Mouse (Mus musculus): ENCODE results near the gene Ppp6r3. TPM values are rescaled to one million over a fixed set of nuclear protein-coding genes. Genes with fewer than 3 reads are reported as not detected.

Gene Ppp6r3
- total RNA-seq, 1 experiment, result 104 TPM

DNA sequence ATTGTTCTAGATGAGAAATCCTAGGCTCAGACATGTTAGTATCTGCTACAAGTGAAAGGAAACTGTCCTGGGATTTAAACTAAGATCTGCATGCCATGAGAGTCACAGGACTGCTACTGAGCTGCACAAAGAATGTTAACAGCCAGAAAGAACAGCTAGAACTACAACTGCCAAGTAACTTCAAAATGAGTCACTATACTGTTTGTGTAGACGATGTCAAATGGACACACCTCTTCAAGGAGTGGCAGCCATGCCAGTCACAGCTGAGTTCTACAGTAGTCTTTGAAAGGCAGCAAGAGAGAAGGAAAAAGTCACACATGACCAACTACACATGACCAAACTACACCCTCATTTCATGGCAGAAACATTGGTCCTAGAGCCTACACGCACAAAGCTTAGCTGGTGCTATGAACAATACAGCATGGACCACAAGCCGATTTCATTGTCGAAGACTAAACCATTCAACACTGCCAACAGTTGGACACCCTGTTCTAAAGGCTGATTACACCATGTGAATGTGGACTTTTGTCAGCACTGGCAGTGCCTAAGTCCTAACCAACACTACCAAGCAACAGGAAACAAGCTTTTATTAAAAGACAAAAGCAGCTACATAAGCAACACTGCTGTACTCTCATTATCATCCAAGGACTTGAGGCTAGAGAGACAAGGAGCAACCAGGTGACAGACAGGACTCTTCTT lies 55.9 kb downstream of the Ppp6r3 start:
- H3K4me3 ChIP-seq (ENCODE audit: insufficient read depth in 1 of 2, low read depth in 1 of 2, low read length in 2 of 2, poor library complexity in 1 of 2, severe bottlenecking in 1 of 2), result no peak overlapping the region
- H3K36me3 ChIP-seq (ENCODE audit: control insufficient read depth, insufficient read depth, low read length, poor library complexity, severe bottlenecking), result peaks cover 9% of the 10 kb centered on the region
- H3K9ac ChIP-seq (ENCODE audit: insufficient read depth, low read depth, low read length, poor library complexity, severe bottlenecking), result no peak overlapping the region
- H3K4me1 ChIP-seq (ENCODE audit: control insufficient read depth in 2 of 2, insufficient read depth in 2 of 2, low read length in 2 of 2, poor library complexity in 1 of 2), result no peaks in the 10 kb centered on the region
- H3K9me3 ChIP-seq (ENCODE audit: control insufficient read depth, insufficient read depth, low read depth, low read length), result no peaks in the 10 kb centered on the region
- no peak for DNase-seq (ENCODE audit: low read depth, low spot score)
- no peak overlapping the region for H3K27ac ChIP-seq (ENCODE audit: insufficient read depth, low read depth, low read length, poor library complexity, severe bottlenecking)
- TF ChIP-seq ZNF384 (IDR thresholded peaks at IDR 0.05; ENCODE audit: low read depth, low read length), result no peak
- no peak for TF ChIP-seq CHD2 (IDR thresholded peaks at IDR 0.05; ENCODE audit: low read depth, low read length)
- TF ChIP-seq ZC3H11A (IDR thresholded peaks at IDR 0.05; ENCODE audit: borderline replicate concordance, low read depth, low read length), result no peak
- no peak for TF ChIP-seq MAFK (IDR thresholded peaks at IDR 0.05; ENCODE audit: insufficient read depth, low read depth, low read length)
- no peak for TF ChIP-seq HCFC1 (IDR thresholded peaks at IDR 0.05; ENCODE audit: borderline replicate concordance, insufficient read depth, low read length)
- in situ Hi-C loops (cut with MboI; ENCODE audit: low sequenced_read_pairs in 2 of 2, unreplicated experiment in 2 of 2), result no loop called here

DNA sequence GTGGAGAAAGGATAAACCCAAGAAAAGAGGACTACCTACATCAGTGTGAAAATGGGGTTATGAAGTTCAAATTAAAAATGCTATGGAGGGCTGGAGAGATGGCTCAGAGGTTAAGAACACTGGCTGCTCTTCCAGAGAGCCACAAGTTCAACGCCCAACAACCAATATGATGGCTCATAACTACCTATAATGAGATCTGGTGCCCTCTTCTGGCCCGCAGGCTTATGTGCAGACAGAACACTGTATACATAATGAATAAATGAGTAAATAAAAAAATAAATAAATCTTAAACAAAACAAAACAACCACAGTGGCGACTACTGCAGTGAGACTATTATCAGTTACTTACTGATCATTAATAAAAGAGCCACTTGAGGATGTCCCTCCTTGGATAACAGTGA lies 78.3 kb downstream of the Ppp6r3 start:
- Histone ChIP-seq H3K9ac (ENCODE audit: insufficient read depth, low read depth, low read length, poor library complexity, severe bottlenecking) (no peak overlapping the region), H3K27ac (ENCODE audit: insufficient read depth, low read depth, low read length, poor library complexity, severe bottlenecking) (no peak overlapping the region), H3K4me3 (ENCODE audit: insufficient read depth in 1 of 2, low read depth in 1 of 2, low read length in 2 of 2, poor library complexity in 1 of 2, severe bottlenecking in 1 of 2) (no peak overlapping the region), H3K36me3 (ENCODE audit: control insufficient read depth, insufficient read depth, low read length, poor library complexity, severe bottlenecking) (peaks cover 12% of the 10 kb centered on the region), H3K4me1 (ENCODE audit: control insufficient read depth in 2 of 2, insufficient read depth in 2 of 2, low read length in 2 of 2, poor library complexity in 1 of 2) (no peaks in the 10 kb centered on the region), H3K9me3 (ENCODE audit: control insufficient read depth, insufficient read depth, low read depth, low read length) (no peaks in the 10 kb centered on the region)
- in situ Hi-C loops (cut with MboI; ENCODE audit: low sequenced_read_pairs in 2 of 2, unreplicated experiment in 2 of 2), result no loop called here
- TF ChIP-seq CHD2 (IDR thresholded peaks at IDR 0.05; ENCODE audit: low read depth, low read length), result no peak
- TF ChIP-seq ZNF384 (IDR thresholded peaks at IDR 0.05; ENCODE audit: low read depth, low read length), result no peak
- no peak for TF ChIP-seq ZC3H11A (IDR thresholded peaks at IDR 0.05; ENCODE audit: borderline replicate concordance, low read depth, low read length)
- no peak for DNase-seq (ENCODE audit: low read depth, low spot score)

DNA sequence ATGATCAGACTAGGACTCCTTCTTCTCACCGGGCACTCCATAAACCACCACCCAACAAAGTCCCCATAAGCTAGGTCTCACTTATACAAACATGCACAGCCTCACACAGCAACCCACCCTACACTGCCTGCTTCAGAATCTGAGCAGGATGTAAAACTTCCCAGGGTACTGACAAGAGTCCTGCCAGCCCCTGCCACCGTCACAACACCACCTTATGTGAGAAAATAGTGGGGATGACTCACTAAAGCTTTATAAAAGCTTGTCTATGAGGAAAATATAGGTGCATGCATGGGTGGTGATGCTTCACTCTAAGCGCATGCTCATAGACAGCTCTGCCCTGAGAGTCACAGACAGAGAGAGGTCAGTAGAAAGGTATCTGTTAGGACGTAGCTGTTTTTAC lies 85.7 kb downstream of the Ppp6r3 start:
- in situ Hi-C loops (cut with MboI; ENCODE audit: low sequenced_read_pairs in 2 of 2, unreplicated experiment in 2 of 2), result no loop called here
- DNase-seq (ENCODE audit: low read depth, low spot score), result no peak
- Histone ChIP-seq H3K4me3 (ENCODE audit: insufficient read depth in 1 of 2, low read depth in 1 of 2, low read length in 2 of 2, poor library complexity in 1 of 2, severe bottlenecking in 1 of 2) (no peak overlapping the region), H3K9me3 (ENCODE audit: control insufficient read depth, insufficient read depth, low read depth, low read length) (no peaks in the 10 kb centered on the region), H3K27ac (ENCODE audit: insufficient read depth, low read depth, low read length, poor library complexity, severe bottlenecking) (no peak overlapping the region), H3K36me3 (ENCODE audit: control insufficient read depth, insufficient read depth, low read length, poor library complexity, severe bottlenecking) (peaks cover 19% of the 10 kb centered on the region), H3K4me1 (ENCODE audit: control insufficient read depth in 2 of 2, insufficient read depth in 2 of 2, low read length in 2 of 2, poor library complexity in 1 of 2) (no peaks in the 10 kb centered on the region), H3K9ac (ENCODE audit: insufficient read depth, low read depth, low read length, poor library complexity, severe bottlenecking) (no peak overlapping the region)
- TF ChIP-seq CHD2 (IDR thresholded peaks at IDR 0.05; ENCODE audit: low read depth, low read length), result no peak
- TF ChIP-seq HCFC1 (IDR thresholded peaks at IDR 0.05; ENCODE audit: borderline replicate concordance, insufficient read depth, low read length), result no peak
- TF ChIP-seq MAFK (IDR thresholded peaks at IDR 0.05; ENCODE audit: insufficient read depth, low read depth, low read length), result no peak
- TF ChIP-seq ZNF384 (IDR thresholded peaks at IDR 0.05; ENCODE audit: low read depth, low read length), result no peak
- TF ChIP-seq ZC3H11A (IDR thresholded peaks at IDR 0.05; ENCODE audit: borderline replicate concordance, low read depth, low read length), result no peak

DNA sequence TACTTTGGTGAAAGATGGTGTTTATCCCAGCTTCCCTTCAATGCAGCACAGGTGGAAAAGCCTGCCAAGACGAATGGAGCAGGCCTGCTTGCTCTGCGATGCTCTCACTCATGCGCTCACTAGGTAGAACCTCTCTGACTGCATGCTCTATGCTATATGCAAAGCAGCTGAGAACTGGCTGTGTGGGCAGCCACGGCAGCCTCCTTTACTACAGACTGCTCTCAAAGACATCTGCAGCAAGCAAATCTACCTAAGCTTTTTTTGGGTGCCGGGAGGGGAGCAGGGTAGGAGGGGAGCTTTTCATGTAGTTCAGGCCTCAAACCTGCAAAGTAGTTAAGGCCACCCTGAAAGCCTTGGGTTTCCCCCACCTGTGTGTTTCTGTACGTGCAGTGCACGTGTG lies 92.7 kb downstream of the Ppp6r3 start:
- peaks cover 40% of the 10 kb centered on the region for H3K36me3 ChIP-seq (ENCODE audit: control insufficient read depth, insufficient read depth, low read length, poor library complexity, severe bottlenecking)
- in situ Hi-C loops (cut with MboI; ENCODE audit: low sequenced_read_pairs in 2 of 2, unreplicated experiment in 2 of 2), result no loop called here
- no peak for TF ChIP-seq HCFC1 (IDR thresholded peaks at IDR 0.05; ENCODE audit: borderline replicate concordance, insufficient read depth, low read length)
- no peak for TF ChIP-seq ZC3H11A (IDR thresholded peaks at IDR 0.05; ENCODE audit: borderline replicate concordance, low read depth, low read length)
- TF ChIP-seq ZNF384 (IDR thresholded peaks at IDR 0.05; ENCODE audit: low read depth, low read length), result no peak
- TF ChIP-seq CHD2 (IDR thresholded peaks at IDR 0.05; ENCODE audit: low read depth, low read length), result no peak
- TF ChIP-seq MAFK (IDR thresholded peaks at IDR 0.05; ENCODE audit: insufficient read depth, low read depth, low read length), result no peak

More for the DNA sequence above, 92.7 kb downstream of the Ppp6r3 start:
- H3K9me3 ChIP-seq (ENCODE audit: control insufficient read depth, insufficient read depth, low read depth, low read length), result no peaks in the 10 kb centered on the region
- no peaks in the 10 kb centered on the region; a peak in 1 of 4 replicates for H3K4me1 ChIP-seq (ENCODE audit: control insufficient read depth in 2 of 2, insufficient read depth in 2 of 2, low read length in 2 of 2, poor library complexity in 1 of 2)
- no peak for DNase-seq (ENCODE audit: low read depth, low spot score)
- H3K4me3 ChIP-seq (ENCODE audit: insufficient read depth in 1 of 2, low read depth in 1 of 2, low read length in 2 of 2, poor library complexity in 1 of 2, severe bottlenecking in 1 of 2), result no peak overlapping the region
- no peak overlapping the region for H3K9ac ChIP-seq (ENCODE audit: insufficient read depth, low read depth, low read length, poor library complexity, severe bottlenecking)
- H3K27ac ChIP-seq (ENCODE audit: insufficient read depth, low read depth, low read length, poor library complexity, severe bottlenecking), result no peak overlapping the region

All from ES-E14 (cell line).